Mouse (Mus musculus) heart, embryonic 16.5 days (tissue): ENCODE results near the gene Gm7247. TPM values are rescaled to one million over a fixed set of nuclear protein-coding genes. Genes with fewer than 3 reads are reported as not detected.
"Not testable (repeated sequence)": the region's sequence is repeated elsewhere in the genome, so short reads cannot be mapped to it uniquely, and the experiment has no call there.

ENCODE experiments used
- ATAC-seq: fragments of 200-750 bp; cut with Nextera tagmentation; replicated peaks from 2 replicates; pipeline ENCODE4 v1.8.0; 2017; ENCODE audit warnings: moderate number of reproducible peaks; ENCODE audit not compliant: insufficient read depth, low FRiP score; ENCODE audit errors: extremely low read depth
- H3K27ac ChIP-seq: fragments of 300-500 bp; sonication (generic); 2 replicates; pipeline ENCODE4 v1.5.1; 2014; ENCODE audit warnings: mild to moderate bottlenecking, low read length, control low read depth, moderate library complexity
- H3K27me3 ChIP-seq: fragments of 300-500 bp; sonication (generic); 2 replicates; pipeline ENCODE4 v1.6.1; 2014; ENCODE audit warnings: low read length, mixed read lengths; ENCODE audit not compliant: control insufficient read depth, insufficient read depth
- H3K36me3 ChIP-seq: fragments of 300-500 bp; sonication (generic); 2 replicates; pipeline ENCODE4 v1.6.1; 2014; ENCODE audit not compliant: control insufficient read depth, insufficient read depth
- H3K4me1 ChIP-seq: fragments of 300-500 bp; sonication (generic); 2 replicates; pipeline ENCODE4 v1.6.1; 2014; ENCODE audit warnings: low read length, mixed read lengths; ENCODE audit not compliant: control insufficient read depth, insufficient read depth
- H3K4me2 ChIP-seq: fragments of 300-500 bp; sonication (generic); 2 replicates; pipeline ENCODE4 v1.6.1; 2014; ENCODE audit warnings: low read depth, mild to moderate bottlenecking, control low read depth, low read length
- H3K4me3 ChIP-seq: fragments of 300-500 bp; sonication (generic); 2 replicates; pipeline ENCODE4 v1.5.1; 2014; ENCODE audit warnings: mild to moderate bottlenecking, control low read depth, low read length
- H3K9ac ChIP-seq: fragments of 300-500 bp; sonication (generic); 2 replicates; pipeline ENCODE4 v1.6.1; 2014; ENCODE audit warnings: low read length, control low read depth
- H3K9me3 ChIP-seq: fragments of 300-500 bp; sonication (generic); replicated peaks from 2 replicates; pipeline ENCODE4 v1.6.1; 2016; ENCODE audit warnings: low read length; ENCODE audit not compliant: control insufficient read depth
- WGBS: fragments of 180-500 bp; shearing (Covaris S2); extraction: QIAGEN DNeasy Blood & Tissue Kit; methylation state at CpG from one replicate; pipeline ENCODE4 v1.1.7; 2014; 5-methylcytosine and 5-hydroxymethylcytosine counted together
- polyA plus RNA-seq: library from polyadenylated mRNA; unstranded; fragments of >200 nt; fragmentation: Nextera tagmentation; extraction: Ambion mirVana; gene quantifications from 2 replicates; pipeline ENCODE4 v1.2.1, GENCODE M21; 2015

Gm7247 gene
- polyA plus RNA-seq, 1 experiment from 2014 or later, result not detected

GRCm38 (mm10) chr14:51507416-51507815 lies 145.9 kb downstream of the Gm7247 start:
- H3K9ac ChIP-seq, result no peak overlapping the region
- no peaks in the 10 kb centered on the region for H3K36me3 ChIP-seq
- no peaks in the 10 kb centered on the region for H3K27me3 ChIP-seq
- no peaks in the 10 kb centered on the region for H3K4me1 ChIP-seq
- H3K4me3 ChIP-seq, result no peak overlapping the region
- no peak overlapping the region for H3K27ac ChIP-seq
- H3K4me2 ChIP-seq, result no peak overlapping the region
- no peaks in the 10 kb centered on the region for H3K9me3 ChIP-seq
- 94% methylated on average over 8 of the region's 8 CpGs for WGBS
- no peak for ATAC-seq

- no peak for ATAC-seq
- Histone ChIP-seq H3K27me3 (no peaks in the 10 kb centered on the region), H3K4me2 (no peak within 1 kb of the TSS), H3K27ac (no peak within 1 kb of the TSS), H3K36me3 (no peaks in the 10 kb centered on the region), H3K4me1 (no peaks in the 10 kb centered on the region), H3K9me3 (no peaks in the 10 kb centered on the region), H3K9ac (no peak within 1 kb of the TSS), H3K4me3 (no peak within 1 kb of the TSS)
- 82% methylated on average over 4 of the region's 4 CpGs for WGBS
Measured at GRCm38 (mm10) chr14:51552490-51552889, 190.9 kb downstream of the Gm7247 start, which contains the start of gene Gm5622. Gene Gm5622 (plus strand): TSS chr14:51552790.

- H3K4me3 ChIP-seq, H3K36me3 ChIP-seq, ATAC-seq, H3K9ac ChIP-seq, H3K4me1 ChIP-seq, H3K9me3 ChIP-seq, H3K4me2 ChIP-seq, H3K27ac ChIP-seq, H3K27me3 ChIP-seq: not testable (repeated sequence)
- 88% methylated on average over 2 of the region's 2 CpGs for WGBS
Measured at GRCm38 (mm10) chr14:51573963-51574362, 212.4 kb downstream of the Gm7247 start, which contains the start of gene Gm17175. Gene Gm17175 (minus strand): TSS chr14:51574063.

GRCm38 (mm10) chr14:51592039-51592438 lies 230.5 kb downstream of the Gm7247 start, which contains the start of gene Gm17174:
Gene Gm17174 (minus strand): TSS chr14:51592139.
- H3K9ac ChIP-seq, H3K36me3 ChIP-seq, H3K27me3 ChIP-seq, H3K9me3 ChIP-seq, H3K4me2 ChIP-seq, H3K4me1 ChIP-seq, H3K4me3 ChIP-seq, H3K27ac ChIP-seq, ATAC-seq: not testable (repeated sequence)
- WGBS, result 80% methylated on average over 4 of the region's 4 CpGs

GRCm38 (mm10) chr14:51611210-51611609 lies 249.7 kb downstream of the Gm7247 start, which contains the start of gene Gm17078:
Gene Gm17078 (minus strand): TSS chr14:51611310.
- H3K27ac ChIP-seq, result no peak within 1 kb of the TSS
- WGBS, result 76% methylated on average over 1 of the region's 1 CpGs

More at GRCm38 (mm10) chr14:51611210-51611609, 249.7 kb downstream of the Gm7247 start, which contains the start of gene Gm17078:
- Histone ChIP-seq H3K27me3 (no peaks in the 10 kb centered on the region), H3K9ac (no peak within 1 kb of the TSS), H3K9me3 (no peaks in the 10 kb centered on the region), H3K4me3 (no peak within 1 kb of the TSS), H3K36me3 (no peaks in the 10 kb centered on the region), H3K4me2 (no peak within 1 kb of the TSS), H3K4me1 (no peaks in the 10 kb centered on the region)
- ATAC-seq, result no peak

Other genes starting within 250 kb of the Gm7247 start
- not detected in 2 replicates for gene Eddm3b, start 247.3 kb upstream of the Gm7247 start, polyA plus RNA-seq
- gene Rnase6, start 237.8 kb upstream of the Gm7247 start, polyA plus RNA-seq, result 0.80 and 1.1 TPM in 2 replicates
- 0.91 and 1.1 TPM in 2 replicates for gene Rnase1, start 215.0 kb upstream of the Gm7247 start, polyA plus RNA-seq
- gene Rnase2b, start 199.5 kb upstream of the Gm7247 start, polyA plus RNA-seq, result not detected in 2 replicates
- not detected in 2 replicates for gene Ang2, start 162.6 kb upstream of the Gm7247 start, polyA plus RNA-seq
- not detected in 2 replicates for gene Ear14, start 158.4 kb upstream of the Gm7247 start, polyA plus RNA-seq
- not detected in 2 replicates for gene Rnase2a, start 105.6 kb upstream of the Gm7247 start, polyA plus RNA-seq
- not detected in 2 replicates for gene Vmn2r88, start 49.1 kb downstream of the Gm7247 start, polyA plus RNA-seq
- not detected in 2 replicates for gene Vmn2r89, start 90.1 kb downstream of the Gm7247 start, polyA plus RNA-seq
- gene Gm5622, start 191.0 kb downstream of the Gm7247 start, polyA plus RNA-seq, result not detected in 2 replicates
- gene Gm17175, start 212.3 kb downstream of the Gm7247 start, polyA plus RNA-seq, result not detected in 2 replicates
- gene Gm17174, start 230.4 kb downstream of the Gm7247 start, polyA plus RNA-seq, result not detected in 2 replicates
- gene Gm17078, start 249.6 kb downstream of the Gm7247 start, polyA plus RNA-seq, result not detected in 2 replicates